Mouse (Mus musculus) adrenal gland, postnatal 36 days (tissue): ENCODE measurements at regions not wholly inside any gene's neighbourhood (a gene's known extent, or its start where the extent isn't known, plus 50 kb on each side); places are given as distances from the start of the nearest gene placed in this dataset.
A peak's percentile ranks its signal among the peaks of the same experiment; 100 is the strongest.

Experiments
- DNase-seq, 2 experiments: peaks; one replicate each; pipeline ENCODE4 v3.0.0; 2021; ENCODE audit warnings: mixed read lengths in 1 of 2

DNA sequence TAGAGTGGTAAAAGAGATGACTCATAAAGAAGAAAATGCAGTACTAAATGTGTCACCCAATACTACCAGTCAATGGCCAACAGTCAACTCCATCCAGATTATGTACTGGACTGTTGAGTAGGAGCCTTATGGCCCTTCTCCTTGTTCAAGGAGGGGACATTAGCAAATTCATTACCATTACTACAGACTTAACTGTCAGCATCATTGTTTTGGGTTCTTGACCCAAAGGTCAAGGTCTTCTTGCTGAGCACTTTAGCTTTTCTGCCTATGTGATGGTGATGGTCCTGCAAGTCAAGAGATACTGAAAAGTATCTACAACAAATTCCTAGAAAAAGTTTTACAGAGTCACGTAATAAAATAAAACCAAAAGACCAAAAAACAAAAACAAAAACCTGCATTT lies 1251.4 kb downstream of the Gm37988 start:
- no peak for DNase-seq

DNA sequence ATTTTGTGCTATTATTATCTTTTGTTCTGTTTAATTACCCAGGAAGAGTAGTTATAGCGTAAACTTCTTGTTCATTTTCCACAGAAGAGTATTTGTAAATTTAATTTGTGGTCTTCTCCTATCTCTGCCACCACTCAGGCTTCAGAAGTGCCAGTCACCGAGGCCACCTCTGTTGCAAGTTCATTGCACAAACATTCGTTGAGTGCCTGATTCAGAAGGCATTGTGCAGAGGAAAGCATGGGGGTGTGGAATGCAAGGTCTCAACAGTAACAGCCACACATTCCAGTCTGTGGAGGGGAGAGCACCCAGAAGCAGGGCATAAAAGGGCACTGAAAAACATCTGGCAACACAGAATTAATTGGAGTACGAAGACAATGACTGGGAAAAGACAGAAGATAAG lies 1268.9 kb downstream of the Gm37988 start:
- DNase-seq = peak in 1 of 2 experiments; percentile 24

DNA sequence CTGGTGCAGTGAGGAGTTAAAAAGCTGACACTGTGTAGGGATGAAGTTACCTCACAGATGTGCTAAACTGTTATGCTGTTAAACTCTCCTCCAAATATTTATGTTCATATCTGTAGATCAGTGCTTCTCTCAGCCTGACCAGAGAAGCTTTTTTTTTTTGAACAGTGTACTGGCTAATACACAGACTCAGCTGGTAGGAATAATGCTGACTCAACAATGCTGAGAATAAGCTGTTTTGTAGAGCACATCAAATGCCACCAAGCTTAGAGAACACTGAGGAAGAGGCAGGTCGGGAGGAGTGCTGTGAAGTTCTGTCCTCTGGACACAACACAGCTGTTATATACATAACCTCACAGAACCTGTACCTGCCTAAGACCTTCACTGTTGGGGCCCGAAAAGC lies 1274.2 kb downstream of the Gm37988 start:
- no peak for DNase-seq

DNA sequence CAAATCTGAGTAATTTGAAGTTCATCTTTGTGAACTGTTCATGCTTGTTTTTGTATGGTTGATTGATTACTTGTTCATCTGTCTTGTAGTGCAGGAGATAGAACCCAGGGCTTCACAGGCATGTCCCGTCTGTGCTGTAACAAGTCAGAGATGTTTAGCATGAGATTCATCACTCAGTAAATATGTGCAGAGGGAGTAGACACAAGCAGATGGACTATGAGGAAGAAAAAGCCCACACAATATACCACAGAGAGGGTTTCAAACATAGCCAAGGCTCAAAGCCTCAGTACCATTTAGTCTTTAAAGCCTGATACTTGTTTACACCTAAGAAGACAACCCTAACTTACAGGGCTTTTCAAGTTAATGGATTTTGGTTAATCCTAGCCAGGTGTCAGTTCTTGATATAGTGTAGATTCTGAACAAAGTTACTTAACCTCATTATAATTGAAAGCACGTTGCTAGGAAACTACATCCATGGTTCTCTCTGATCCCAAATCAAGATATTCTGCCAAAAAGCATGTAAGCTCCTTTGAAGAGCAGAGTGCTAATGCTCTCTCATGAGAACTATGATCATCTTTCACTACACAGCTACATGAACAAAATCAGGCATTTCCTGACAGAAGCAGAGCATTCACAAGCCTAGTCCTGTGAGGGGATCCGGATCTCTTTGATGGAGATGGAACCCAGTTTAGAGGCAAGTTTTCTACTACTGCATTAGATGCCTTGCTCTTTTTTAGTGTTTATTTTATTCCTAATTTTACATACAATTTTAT lies 1286.7 kb downstream of the Gm37988 start:
- no peak for DNase-seq

DNA sequence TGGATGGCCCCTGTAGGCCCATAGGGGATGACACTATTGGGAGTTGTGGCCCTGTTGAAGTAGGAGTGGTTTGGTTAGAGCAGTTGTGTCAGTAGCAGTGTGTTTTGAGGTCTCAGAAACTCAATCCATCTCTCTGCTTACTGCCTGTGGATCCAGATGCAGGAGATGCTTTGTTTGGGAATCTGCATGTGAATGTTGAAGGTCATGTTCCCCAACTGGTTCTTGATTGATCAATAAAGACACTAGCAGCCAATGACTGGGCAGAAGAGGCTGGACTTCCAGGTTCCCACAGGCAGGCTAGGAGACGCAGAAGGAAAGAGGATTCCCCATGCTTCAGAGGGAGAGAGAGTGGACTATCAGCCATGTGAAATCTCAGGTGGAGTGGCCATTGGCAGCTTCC lies 1309.9 kb downstream of the Gm37988 start:
- no peak for DNase-seq

DNA sequence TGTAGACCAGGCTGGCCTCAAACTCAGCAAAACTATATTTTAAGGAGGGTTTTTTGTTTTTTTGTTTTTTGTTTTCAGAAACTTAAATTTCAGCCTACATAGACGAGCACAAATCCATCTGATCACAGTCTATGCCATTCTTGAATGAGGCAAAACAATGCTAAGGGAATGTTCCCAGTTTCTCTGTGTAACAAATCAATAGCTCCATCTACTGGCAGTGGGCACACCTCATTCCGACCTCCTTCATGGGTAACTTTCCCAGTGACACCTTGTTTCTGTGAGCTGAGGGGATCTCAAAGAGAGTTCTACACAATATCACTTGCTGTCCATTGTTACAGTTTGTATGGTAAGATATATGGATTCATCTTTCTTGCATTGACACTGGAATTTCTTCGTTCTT lies 1327.4 kb downstream of the Gm37988 start:
- peak; percentile 2 to 10 for DNase-seq

DNA sequence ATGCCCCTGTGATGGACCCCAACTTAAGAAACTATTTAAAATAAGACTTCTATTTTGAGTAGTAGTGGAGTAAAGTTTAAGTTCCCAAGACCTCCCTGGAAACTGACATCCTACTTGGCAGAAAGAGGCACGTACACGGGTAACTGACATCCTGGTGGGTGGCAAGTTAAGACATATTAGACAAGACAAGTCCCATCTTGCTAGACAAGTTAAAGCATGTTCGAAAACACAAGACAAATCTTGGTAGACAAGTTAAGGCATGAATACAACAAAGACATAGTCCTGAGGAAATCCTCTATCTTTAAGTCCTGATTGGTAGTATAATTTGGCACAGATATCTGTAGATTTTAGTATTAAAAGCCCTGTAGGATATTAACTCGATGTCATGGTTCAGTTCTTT lies 1332.6 kb downstream of the Gm37988 start:
- DNase-seq = no peak

DNA sequence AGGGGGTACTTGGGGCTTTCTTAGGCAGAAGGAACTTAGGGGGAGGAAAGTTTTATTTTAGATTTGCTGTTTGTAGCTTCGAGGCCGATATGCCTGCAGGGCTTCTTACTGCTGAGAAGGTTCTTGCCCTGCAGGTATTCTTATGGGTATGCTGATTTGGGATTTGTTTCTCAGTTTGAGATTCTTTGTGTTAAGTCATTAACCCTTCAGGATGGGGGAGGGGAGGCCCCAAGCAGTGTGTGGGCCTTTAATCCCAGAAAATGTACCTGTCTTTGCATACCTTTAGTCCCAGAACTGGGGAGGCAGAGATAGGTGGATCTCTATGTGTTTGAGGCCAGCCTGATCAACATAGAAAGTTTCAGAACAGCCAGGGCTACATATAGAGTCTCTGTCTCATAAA lies 1335.1 kb downstream of the Gm37988 start:
- no peak for DNase-seq

DNA sequence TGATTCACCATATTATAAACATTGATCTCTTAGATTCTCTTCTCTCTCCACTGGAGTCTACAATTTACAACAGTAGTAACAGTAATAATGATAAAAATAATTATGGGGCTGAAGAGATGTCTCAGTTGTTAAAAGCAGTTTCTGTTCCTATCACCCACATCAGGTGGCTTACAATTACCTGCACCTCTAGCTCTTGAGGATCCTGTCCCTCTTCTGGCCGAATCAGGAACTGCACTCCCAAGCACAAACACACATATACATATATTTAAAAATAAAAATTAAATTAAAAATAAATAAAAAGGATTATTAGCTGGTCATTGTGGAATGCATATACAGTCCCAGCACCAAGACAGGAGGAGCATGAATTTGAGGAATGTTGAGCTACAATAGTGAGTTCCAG lies 1336.2 kb downstream of the Gm37988 start:
- peak in 1 of 2 experiments; percentile 1 for DNase-seq

DNA sequence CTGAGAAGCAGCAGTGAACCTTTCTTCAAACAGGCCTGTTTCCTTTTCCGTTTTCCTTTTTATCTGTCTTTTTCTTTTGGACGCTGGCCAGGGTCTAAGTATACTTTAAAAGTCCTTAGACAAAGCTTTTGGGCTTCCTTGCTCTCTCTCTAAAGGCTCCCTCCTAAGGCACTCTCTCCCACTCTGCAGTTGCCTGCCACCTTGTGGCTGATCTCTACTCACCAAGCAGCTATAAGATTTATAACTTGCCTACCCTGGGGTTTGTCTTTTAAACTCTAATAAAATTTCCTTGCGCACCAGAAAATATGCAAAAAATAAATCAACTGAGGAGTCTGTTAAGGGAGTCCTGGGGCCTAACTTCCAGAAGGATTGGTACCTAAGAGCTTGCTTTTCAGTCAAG lies 1344.7 kb downstream of the Gm37988 start:
- peak; percentile 1 to 3 for DNase-seq
